Mouse (Mus musculus): Measurements from ENCODE around the gene Gm17267. TPM values are rescaled to one million over a fixed set of nuclear protein-coding genes. Genes with fewer than 3 reads are reported as not detected.
"Not testable (repeated sequence)": the region's sequence is repeated elsewhere in the genome, so short reads cannot be mapped to it uniquely, and the experiment has no call there.

The Gm17267 gene
- not detected for total RNA-seq (2021)
- long read RNA-seq, experiment 1, result 0 reads
- long read RNA-seq, experiment 2, result 0 reads

DNA sequence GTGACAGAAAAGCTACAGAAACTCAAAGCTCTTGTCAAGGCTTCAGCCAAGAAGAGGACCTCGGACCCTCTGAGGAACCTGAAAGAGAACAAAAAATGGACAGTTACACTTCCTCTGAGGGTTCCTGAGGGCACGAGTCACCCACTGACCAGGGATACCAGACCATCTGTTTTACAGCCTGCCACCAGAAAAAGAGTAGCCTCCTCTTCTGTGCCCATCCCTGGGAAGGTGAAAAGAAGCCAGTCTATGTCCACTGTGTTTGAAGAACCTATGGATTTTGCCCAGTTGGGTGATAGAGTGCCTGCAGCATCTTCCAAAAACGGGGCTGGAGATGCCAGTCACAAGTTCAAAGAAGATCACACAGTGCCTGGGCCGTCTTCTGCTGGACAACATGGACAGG lies at the start of gene Gm17267:
Gene Gm17267 (plus strand): TSS at position 301 of the 400 bp plus-strand sequence.
- H3K4me3 ChIP-seq; H3K27ac ChIP-seq; DNase-seq; intact Hi-C loops (cut with DNase I): not testable (repeated sequence)
